Mouse (Mus musculus) cerebellum, postnatal 36 days (tissue): ENCODE data around the gene Thrsp.

ENCODE experiments used
- DNase-seq, 2 experiments: peaks; one replicate each; pipeline ENCODE4 v3.0.0; 2021 to 2022; ENCODE audit warnings: mixed read lengths in 2 of 2

Gene Thrsp

DNA sequence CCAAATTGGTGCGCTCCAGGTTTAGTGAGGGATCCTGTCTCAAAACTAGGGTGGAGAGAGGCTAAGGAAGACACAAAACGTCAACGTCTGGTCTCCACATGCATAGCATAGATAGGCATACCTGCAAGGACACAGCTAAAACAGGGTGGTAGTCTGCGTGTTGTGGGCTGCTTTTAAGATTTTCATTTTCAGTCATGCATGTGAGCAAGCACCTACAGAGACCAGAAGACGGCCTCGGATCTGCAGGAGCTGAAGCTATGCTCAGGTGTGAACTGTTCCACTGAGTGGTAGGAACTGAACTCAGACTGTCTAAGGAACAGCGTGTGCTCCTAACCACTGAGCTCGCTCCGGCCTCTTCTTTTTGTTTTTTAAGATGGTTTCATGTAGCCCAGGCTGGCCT lies 42.4 kb downstream of the Thrsp start:
- DNase-seq: no peak

DNA sequence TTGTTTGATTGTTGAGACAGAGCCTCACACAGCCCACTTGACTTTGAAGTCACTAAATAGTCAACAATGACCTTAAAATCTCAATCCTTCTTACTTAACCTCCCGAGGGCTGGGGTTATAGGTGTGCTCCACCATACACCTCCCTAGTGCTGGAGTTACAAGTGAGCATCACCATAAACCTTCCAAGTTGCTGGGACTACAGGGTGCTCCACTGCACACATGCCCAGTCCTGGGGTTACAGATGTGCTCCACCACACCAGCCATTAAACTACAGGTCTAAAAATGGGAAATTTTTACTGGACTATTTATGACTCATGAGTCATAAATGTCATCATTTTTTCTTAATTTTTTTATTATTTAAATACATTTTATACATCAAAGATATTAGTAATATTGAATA lies 51.6 kb downstream of the Thrsp start:
- DNase-seq: no peak
